Mouse (Mus musculus) lung, postnatal 0 days (tissue): Measurements from ENCODE around the gene Selenos.
A peak's percentile ranks its signal among the peaks of the same experiment; 100 is the strongest.

Experiments
- CTCF ChIP-seq: IDR thresholded peaks from 2 replicates; pipeline ENCODE4 v1.5.1; 2016; ENCODE audit warnings: antibody characterized with exemption, mild to moderate bottlenecking
- EP300 ChIP-seq: IDR thresholded peaks from 2 replicates; pipeline ENCODE4 v1.6.1; 2016; ENCODE audit warnings: antibody characterized with exemption, mild to moderate bottlenecking, control low read depth

- TF ChIP-seq CTCF (peak; percentile 16; the same call in 1 of the 2 replicates), EP300 (no peak)
Observed at GRCm38 (mm10) chr7:66127951-66128645, 48.6 kb downstream of the Selenos start.
